Mouse (Mus musculus) G1E (cell line): Measurements from ENCODE around the gene Avpi1.

Experiments
- CTCF ChIP-seq: IDR thresholded peaks from 2 replicates; pipeline ENCODE4 v1.5.1; 2012; ENCODE audit warnings: low read depth, low read length, inconsistent platforms, mixed read lengths
- GATA1 ChIP-seq: IDR thresholded peaks from 2 replicates; pipeline ENCODE4 v1.6.1; 2012; ENCODE audit warnings: borderline replicate concordance, low read length, inconsistent platforms, mixed read lengths
- POLR2AphosphoS5 ChIP-seq: IDR thresholded peaks from 2 replicates; pipeline ENCODE4 v1.6.1; 2012; ENCODE audit warnings: low read depth, low read length, inconsistent platforms; ENCODE audit not compliant: insufficient replicate concordance

GRCm38 (mm10) chr19:42138517-42139285 lies 9.8 kb upstream of the Avpi1 start:
- TF ChIP-seq GATA1 (no peak), CTCF (no peak), POLR2AphosphoS5 (no peak)
